In the genomic region with DNA sequence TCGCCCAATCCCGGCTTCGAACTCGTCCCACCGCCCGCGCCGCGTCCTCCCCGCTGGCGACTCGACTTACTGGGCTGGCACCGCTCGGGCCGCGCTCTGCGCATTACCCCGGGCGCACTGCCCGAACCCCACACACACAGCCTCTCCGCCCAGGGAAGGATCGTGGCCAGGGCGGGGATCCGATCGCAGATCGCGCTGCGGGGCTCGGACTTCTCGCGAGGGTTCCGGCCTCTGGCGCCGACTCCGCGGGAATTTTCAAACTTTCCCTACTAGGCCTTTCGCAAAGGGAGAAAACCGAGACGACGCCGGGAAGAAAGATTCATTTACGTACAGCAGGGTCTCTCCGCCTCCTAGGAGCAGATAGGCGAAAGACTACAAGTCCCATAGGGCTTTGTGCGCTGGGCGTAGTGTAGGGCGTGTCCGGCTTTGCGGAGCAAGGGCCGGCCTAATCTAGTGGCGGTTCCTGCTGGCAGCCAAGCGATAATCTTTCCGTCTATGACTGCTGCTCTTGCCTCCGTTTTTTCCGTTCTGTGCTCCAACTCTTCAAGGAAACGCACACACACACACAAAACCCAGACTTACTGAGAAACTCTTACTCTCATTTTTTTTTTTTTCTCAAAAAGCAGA, we compare ENCODE assay signal across 8 mouse cellular contexts. TPM values are rescaled to one million over a fixed set of nuclear protein-coding genes. Genes with fewer than 3 reads are reported as not detected.
DNase-seq lines count a peak whose midpoint lies in the region; ATAC-seq lines count a peak whose summit lies in the region.

A gene (minus strand): TSS at position 168 of the 627 bp plus-strand sequence.

- H3K27ac ChIP-seq in lung, embryonic 16.5 days (ENCODE audit: low read length), result peak within 1 kb of the TSS; percentile 99

- peak; percentile 99 for DNase-seq in MEL-GATA-1-ER (ENCODE audit: extremely low read depth, low read depth)
- DNase-seq in cerebellum, adult 8-10 months, result peak; percentile 99
- peak; percentile 99 for DNase-seq in forelimb bud, embryonic 11.5 days (ENCODE audit: low read depth, low spot score)
- DNase-seq in layer of hippocampus, adult 9-10 months (ENCODE audit: low spot score), result peak; percentile 95
- peak; percentile 97 for DNase-seq in ovary, postnatal 10 days (ENCODE audit: low spot score)
- peak; percentile 89 to 91 for DNase-seq in thymus, postnatal 10 days (ENCODE audit: low spot score in 2 of 2)

- H3K36me3 ChIP-seq in lung, embryonic 16.5 days (ENCODE audit: control insufficient read depth, insufficient read depth, low read length), result peaks cover 3% of the 10 kb centered on the region; the same call in 1 of the 2 replicates

- 0% methylated on average over 55 of the region's 56 CpGs for WGBS in lung, embryonic 16.5 days

- H3K4me1 ChIP-seq in lung, embryonic 16.5 days (replicated peaks; ENCODE audit: control insufficient read depth, insufficient read depth, low read length), result peaks cover 20% of the 10 kb centered on the region

- H3K9me3 ChIP-seq in lung, embryonic 16.5 days (ENCODE audit: control insufficient read depth, low read length), result no peaks in the 10 kb centered on the region

- H3K4me3 ChIP-seq in lung, embryonic 16.5 days (ENCODE audit: low read length), result peak within 1 kb of the TSS; percentile 88

- peak within 1 kb of the TSS; percentile 88 for H3K4me2 ChIP-seq in lung, embryonic 16.5 days (ENCODE audit: low read depth, low read length)

- peak; percentile 93 to 96 for ATAC-seq in hematopoietic stem cell, adult 5-6 weeks (replicated peaks in 1 of 2; ENCODE audit: insufficient read depth in 1 of 2, low FRiP score in 2 of 2, low TSS enrichment in 1 of 2, low read depth in 1 of 2, poor library complexity in 2 of 2, severe bottlenecking in 2 of 2)
- peak; percentile 99 for ATAC-seq in lung, embryonic 16.5 days (ENCODE audit: low read depth)

- H3K27me3 ChIP-seq in lung, embryonic 16.5 days (ENCODE audit: control insufficient read depth, insufficient read depth, low read depth, low read length), result no peaks in the 10 kb centered on the region

- H3K9ac ChIP-seq in lung, embryonic 16.5 days (ENCODE audit: low read length), result peak within 1 kb of the TSS; percentile 96

RNA-seq across cellular contexts. Expression of the gene that starts here (rescaled TPM):
- 121 and 125 TPM in 2 replicates for total RNA-seq in hematopoietic stem cell, adult 5-6 weeks (2017)
- polyA plus RNA-seq in lung, embryonic 16.5 days (2015; fragmentation: Nextera tagmentation; extraction: Ambion mirVana), result 17.7 and 19.6 TPM in 2 replicates

Comparison
In these comparisons a context has a peak if more than half of its experiments do, and no peak if none do; other contexts are left out.
1. Peak in every context shown above with its lines: DNase-seq, ATAC-seq, H3K4me3 ChIP-seq and H3K27ac ChIP-seq.